14 mouse cellular contexts compared by ENCODE assay signal in the genomic region with DNA sequence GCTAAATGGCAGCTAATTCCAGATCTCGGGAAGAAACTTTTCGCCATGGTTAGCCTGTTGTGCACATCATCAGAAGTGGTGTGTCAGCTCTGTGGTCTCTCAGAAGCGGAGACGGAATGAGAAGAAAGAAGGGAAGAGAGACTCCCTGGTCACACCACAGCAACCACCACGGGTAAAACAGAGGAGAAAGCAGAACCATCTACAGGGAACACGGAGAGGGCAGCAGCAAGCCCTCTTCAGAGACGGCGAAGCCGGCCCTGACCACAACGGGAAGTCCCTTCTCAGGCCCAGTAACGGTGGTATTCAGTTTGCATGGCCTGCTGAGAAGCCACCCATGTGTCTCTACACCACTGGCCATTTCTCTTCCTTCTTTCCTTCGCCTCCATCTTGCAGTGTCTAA. TPM values are rescaled to one million over a fixed set of nuclear protein-coding genes. Genes with fewer than 3 reads are reported as not detected.
A peak's percentile ranks its signal among the peaks of the same experiment; 100 is the strongest.
DNase-seq lines count a peak whose midpoint lies in the region; ATAC-seq and TF ChIP-seq lines count a peak whose summit lies in the region.
"Had no signal": no experiment of that assay in that cellular context is flagged by ENCODE, and none has a peak within 500 bp of the region (broad histone marks: within the 10 kb centered on the region; RNA-seq: fewer than 3 reads in every experiment).

No protein-coding gene starts in this region.

- no peaks in the 10 kb centered on the region for H3K9me3 ChIP-seq in kidney, embryonic 14.5 days (ENCODE audit: control insufficient read depth, low read length)
- no peaks in the 10 kb centered on the region for H3K9me3 ChIP-seq in liver, embryonic 15.5 days (replicated peaks)
- H3K9me3 ChIP-seq: forebrain, embryonic 15.5 days; heart, embryonic 13.5 days; neural tube, embryonic 12.5 days had no signal

- no peak for ATAC-seq in kidney, embryonic 14.5 days (ENCODE audit: low FRiP score, low TSS enrichment)
- ATAC-seq in liver, embryonic 15.5 days (ENCODE audit: insufficient read depth): no peak
- ATAC-seq: forebrain, embryonic 15.5 days; inflammation-experienced regulatory T-cells, adult 6 months had no signal

- no peak for TF ChIP-seq CTCF in kidney, adult 2 months (conservative IDR thresholded peaks at IDR 0.05; ENCODE audit: insufficient read depth, insufficient read length, low read depth, low read length)
- TF ChIP-seq CTCF in bone marrow, adult 2 months (IDR thresholded peaks at IDR 0.05; ENCODE audit: control insufficient read depth, insufficient read depth, low read length): no peak
- TF ChIP-seq CTCF in small intestine, adult 2 months (IDR thresholded peaks at IDR 0.05; ENCODE audit: extremely low read depth, insufficient read length, insufficient replicate concordance, low read depth, low read length): no peak

- no peak overlapping the region for H3K27ac ChIP-seq in kidney, adult 2 months (ENCODE audit: insufficient read depth, low read depth, low read length)
- H3K27ac ChIP-seq in kidney, embryonic 14.5 days (ENCODE audit: low read depth, low read length): no peak overlapping the region
- peak overlapping the region; percentile 79 for H3K27ac ChIP-seq in bone marrow, adult 2 months (ENCODE audit: control insufficient read depth, insufficient read depth, low read depth, low read length, poor library complexity)
- peak overlapping the region; percentile 99 for H3K27ac ChIP-seq in liver, embryonic 15.5 days (replicated peaks)
- H3K27ac ChIP-seq in small intestine, adult 2 months (ENCODE audit: insufficient read depth, low read depth, low read length): peak overlapping the region; percentile 49
- H3K27ac ChIP-seq: forebrain, embryonic 15.5 days; heart, embryonic 13.5 days; neural tube, embryonic 12.5 days had no signal

- H3K4me3 ChIP-seq in kidney, adult 2 months (ENCODE audit: insufficient read depth, low read depth, low read length): no peak overlapping the region
- H3K4me3 ChIP-seq in kidney, embryonic 14.5 days (ENCODE audit: low read length): no peak overlapping the region
- H3K4me3 ChIP-seq in bone marrow, adult 2 months (replicated peaks; ENCODE audit: control insufficient read depth, low read depth, low read length): no peak overlapping the region
- H3K4me3 ChIP-seq in liver, embryonic 15.5 days (replicated peaks): no peak overlapping the region
- no peak overlapping the region for H3K4me3 ChIP-seq in small intestine, adult 2 months (ENCODE audit: low read depth, low read length)
- H3K4me3 ChIP-seq: forebrain, embryonic 15.5 days; heart, embryonic 13.5 days; neural tube, embryonic 12.5 days had no signal

- no peak overlapping the region for H3K9ac ChIP-seq in kidney, embryonic 14.5 days (ENCODE audit: low read depth, low read length)
- H3K9ac ChIP-seq in liver, embryonic 15.5 days: no peak overlapping the region
- H3K9ac ChIP-seq: forebrain, embryonic 15.5 days; heart, embryonic 13.5 days; neural tube, embryonic 12.5 days had no signal

- H3K4me2 ChIP-seq in kidney, embryonic 14.5 days (replicated peaks; ENCODE audit: low read depth, low read length): no peak overlapping the region
- H3K4me2 ChIP-seq in liver, embryonic 15.5 days: no peak overlapping the region
- H3K4me2 ChIP-seq: forebrain, embryonic 15.5 days; heart, embryonic 13.5 days; neural tube, embryonic 12.5 days had no signal

- H3K36me3 ChIP-seq in kidney, adult 2 months (ENCODE audit: control insufficient read depth, insufficient read depth, low read length): no peaks in the 10 kb centered on the region
- no peaks in the 10 kb centered on the region for H3K36me3 ChIP-seq in kidney, embryonic 14.5 days (ENCODE audit: control insufficient read depth, insufficient read depth, low read length)
- H3K36me3 ChIP-seq in liver, embryonic 15.5 days (replicated peaks): no peaks in the 10 kb centered on the region
- no peaks in the 10 kb centered on the region for H3K36me3 ChIP-seq in small intestine, adult 2 months (ENCODE audit: control insufficient read depth, insufficient read depth, low read length)
- H3K36me3 ChIP-seq: forebrain, embryonic 15.5 days; heart, embryonic 13.5 days; neural tube, embryonic 12.5 days had no signal

- no peaks in the 10 kb centered on the region for H3K27me3 ChIP-seq in kidney, adult 2 months (replicated peaks; ENCODE audit: control insufficient read depth, insufficient read depth, low read length)
- peaks cover 23% of the 10 kb centered on the region for H3K27me3 ChIP-seq in kidney, embryonic 14.5 days (ENCODE audit: control insufficient read depth, insufficient read depth, low read length)
- H3K27me3 ChIP-seq in liver, embryonic 15.5 days: no peaks in the 10 kb centered on the region
- H3K27me3 ChIP-seq in small intestine, adult 2 months (ENCODE audit: control insufficient read depth, insufficient read depth, low read length): peaks cover 7% of the 10 kb centered on the region

- peak; percentile 50 for DNase-seq in kidney, adult 2 months
- DNase-seq in urinary bladder, postnatal 14 days (ENCODE audit: low spot score): no peak
- no peak for DNase-seq in gastrocnemius, adult 18-20 months (ENCODE audit: low spot score)
- DNase-seq in frontal cortex, postnatal 14 days (ENCODE audit: low spot score in 2 of 2): no peak

- peaks cover 3% of the 10 kb centered on the region; the same call in 1 of the 2 replicates for H3K4me1 ChIP-seq in kidney, adult 2 months (ENCODE audit: control insufficient read depth, insufficient read depth, low read length)
- no peaks in the 10 kb centered on the region for H3K4me1 ChIP-seq in kidney, embryonic 14.5 days (ENCODE audit: control insufficient read depth, insufficient read depth, low read length)
- H3K4me1 ChIP-seq in bone marrow, adult 2 months (ENCODE audit: control insufficient read depth, insufficient read depth, low read length): peaks cover 15% of the 10 kb centered on the region
- H3K4me1 ChIP-seq in liver, embryonic 15.5 days (replicated peaks): peaks cover 74% of the 10 kb centered on the region
- no peaks in the 10 kb centered on the region; the same call in 1 of the 2 replicates for H3K4me1 ChIP-seq in small intestine, adult 2 months (ENCODE audit: control insufficient read depth, insufficient read depth, insufficient read length, low read length)
- H3K4me1 ChIP-seq: forebrain, embryonic 15.5 days; neural tube, embryonic 12.5 days had no signal

- 79% methylated on average over 12 of the region's 12 CpGs for WGBS in kidney, adult 2 months
- 75% methylated on average over 12 of the region's 12 CpGs for WGBS in kidney, embryonic 14.5 days
- 7% methylated on average over 12 of the region's 12 CpGs for WGBS in bone marrow, adult 2 months
- WGBS in liver, embryonic 15.5 days (ENCODE audit: insufficient replicate concordance): 30% methylated on average over 12 of the region's 12 CpGs
- WGBS in small intestine, adult 2 months: 66% methylated on average over 12 of the region's 12 CpGs

- TF ChIP-seq POLR2A in kidney, adult 2 months (IDR thresholded peaks at IDR 0.05; ENCODE audit: low read depth, low read length): no peak
- TF ChIP-seq POLR2A in bone marrow, adult 2 months (IDR thresholded peaks at IDR 0.05; ENCODE audit: borderline replicate concordance, control insufficient read depth, low read depth, low read length): peak; percentile 48
- TF ChIP-seq POLR2A in small intestine, adult 2 months (IDR thresholded peaks at IDR 0.05; ENCODE audit: low read depth, low read length): no peak

RNA-seq across cellular contexts. Expression of a gene that starts 17.4 kb away (rescaled TPM):
- 54.5 and 57.1 TPM in 2 replicates for polyA plus RNA-seq in kidney, adult 2 months (2012; rRNA removed)
- 43.7 and 47.2 TPM in 2 replicates for polyA plus RNA-seq in kidney, embryonic 14.5 days (2014; fragmentation: Nextera tagmentation; extraction: Ambion mirVana)
- 32.5 and 41.1 TPM in 2 replicates for polyA plus RNA-seq in bone marrow, adult 2 months (2011; ENCODE audit: insufficient read depth, insufficient read length, low replicate concordance, missing spikeins)
- 86.9 and 90.8 TPM in 2 replicates for polyA plus RNA-seq in liver, embryonic 15.5 days (2015; fragmentation: Nextera tagmentation; extraction: Ambion mirVana)
- 12.6 and 25.3 TPM in 2 replicates for polyA plus RNA-seq in small intestine, adult 2 months (2012; rRNA removed)
- 1 to 10 TPM; 4.7 to 6.0 TPM for total RNA-seq in gastrocnemius, adult 18-20 months (2021)

RNA-seq across cellular contexts. Expression of a gene that starts 36.4 kb away (rescaled TPM):
- polyA plus RNA-seq in kidney, adult 2 months (2012; rRNA removed): not detected in 2 replicates
- not detected in 2 replicates for polyA plus RNA-seq in kidney, embryonic 14.5 days (2014; fragmentation: Nextera tagmentation; extraction: Ambion mirVana)
- polyA plus RNA-seq in bone marrow, adult 2 months (2011; ENCODE audit: insufficient read depth, insufficient read length, low replicate concordance, missing spikeins): not detected in 2 replicates
- polyA plus RNA-seq in liver, embryonic 15.5 days (2015; fragmentation: Nextera tagmentation; extraction: Ambion mirVana): 0.31 TPM in 1 of 2 replicates, not detected in the other
- polyA plus RNA-seq in small intestine, adult 2 months (2012; rRNA removed): not detected in 2 replicates
- not detected for total RNA-seq in gastrocnemius, adult 18-20 months (2021)
- total RNA-seq: layer of hippocampus, postnatal 25 days had no signal
- polyA plus RNA-seq: embryonic facial prominence, embryonic 11.5 days; forebrain, embryonic 15.5 days; heart, embryonic 13.5 days; neural tube, embryonic 12.5 days had no signal

RNA-seq across cellular contexts. Expression of a gene that starts 50.8 kb away (rescaled TPM):
- polyA plus RNA-seq in kidney, adult 2 months (2012; rRNA removed): 65.8 and 66.0 TPM in 2 replicates
- 17.4 and 21.3 TPM in 2 replicates for polyA plus RNA-seq in kidney, embryonic 14.5 days (2014; fragmentation: Nextera tagmentation; extraction: Ambion mirVana)
- 24.1 and 25.9 TPM in 2 replicates for polyA plus RNA-seq in bone marrow, adult 2 months (2011; ENCODE audit: insufficient read depth, insufficient read length, low replicate concordance, missing spikeins)
- polyA plus RNA-seq in liver, embryonic 15.5 days (2015; fragmentation: Nextera tagmentation; extraction: Ambion mirVana): 29.9 and 34.7 TPM in 2 replicates
- 16.8 and 51.2 TPM in 2 replicates for polyA plus RNA-seq in small intestine, adult 2 months (2012; rRNA removed)
- total RNA-seq in gastrocnemius, adult 18-20 months (2021): 1 to 10 TPM; 4.2 to 6.6 TPM

Comparison
In these comparisons a context has a peak if more than half of its experiments do, and no peak if none do; other contexts are left out.
1. H3K27ac ChIP-seq: peak in bone marrow, adult 2 months (single experiment), liver, embryonic 15.5 days (single experiment) and small intestine, adult 2 months (single experiment); none in kidney, adult 2 months (single experiment) and kidney, embryonic 14.5 days (single experiment).